Mouse (Mus musculus): Measurements from ENCODE around the gene Gm15517.
"Not testable (repeated sequence)": the region's sequence is repeated elsewhere in the genome, so short reads cannot be mapped to it uniquely, and the experiment has no call there.

Gm15517 gene

DNA sequence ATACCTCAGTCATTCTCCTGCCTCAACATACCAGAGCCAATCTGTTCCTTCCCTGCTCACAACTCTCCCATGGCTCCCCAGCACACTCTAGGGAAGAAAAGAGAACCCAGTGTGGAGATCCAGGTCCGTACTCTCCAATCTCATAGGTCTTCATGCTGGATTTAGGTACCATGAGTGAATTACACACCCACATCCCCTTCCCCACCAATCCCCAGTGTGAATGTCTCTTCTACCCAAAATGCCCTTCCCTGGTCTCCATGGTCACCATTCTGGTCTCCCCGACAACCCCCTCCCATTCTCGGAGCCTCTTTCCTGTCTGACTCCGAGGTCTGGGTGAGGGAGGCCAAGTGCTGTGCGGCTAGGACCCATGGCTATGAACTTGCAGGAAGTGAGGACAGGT lies at the start of gene Gm15517:
Gene Gm15517 (plus strand): TSS at position 301 of the 400 bp plus-strand sequence.
- no peak for DNase-seq (ENCODE audit: extremely low spot score, low read depth, low spot score)

DNA sequence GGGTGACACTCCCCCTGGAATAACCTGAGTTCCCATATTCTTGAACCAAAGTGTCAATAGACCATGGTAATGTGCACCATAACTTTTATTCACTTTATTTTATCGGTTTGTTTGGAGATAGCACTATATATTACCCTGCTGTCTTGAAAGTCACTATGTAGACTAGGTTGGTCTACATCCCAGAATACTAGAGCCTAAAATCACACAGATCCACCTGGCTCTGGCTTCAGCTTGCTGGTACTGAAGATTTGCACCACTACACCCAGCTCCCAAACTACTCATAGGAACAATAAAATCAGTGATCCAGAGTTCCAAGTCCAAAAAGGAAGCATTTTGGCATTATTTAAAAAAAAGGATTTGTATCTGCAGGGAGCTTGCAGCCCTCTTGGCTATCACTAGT lies 45.6 kb upstream of the Gm15517 start, which contains the start of gene Klk1b5:
Gene Klk1b5 (plus strand): TSS at position 301 of the 400 bp plus-strand sequence.
- DNase-seq (ENCODE audit: extremely low spot score, low read depth, low spot score), result no peak

DNA sequence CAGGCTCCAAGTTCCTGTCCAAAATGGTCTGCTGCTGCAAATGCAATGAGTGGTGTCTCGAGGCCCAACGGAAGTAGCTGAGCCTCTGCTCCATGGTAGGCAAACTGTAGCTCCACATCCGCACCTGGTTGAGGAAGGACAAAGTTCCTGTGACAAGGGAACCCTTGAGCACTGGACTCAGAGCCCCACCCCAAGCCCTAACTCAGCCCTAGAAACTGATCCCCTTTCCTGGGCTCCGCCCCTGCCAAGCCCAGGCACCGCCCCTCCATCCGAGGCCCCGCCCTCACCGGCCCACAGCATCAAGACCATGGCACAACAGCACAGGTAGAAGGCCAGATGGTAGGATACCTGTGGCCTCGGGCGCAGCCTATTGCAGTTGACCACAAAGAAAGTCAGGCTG lies 39.6 kb upstream of the Gm15517 start:
- DNase-seq (ENCODE audit: extremely low spot score, low read depth, low spot score), result not testable (repeated sequence)

DNA sequence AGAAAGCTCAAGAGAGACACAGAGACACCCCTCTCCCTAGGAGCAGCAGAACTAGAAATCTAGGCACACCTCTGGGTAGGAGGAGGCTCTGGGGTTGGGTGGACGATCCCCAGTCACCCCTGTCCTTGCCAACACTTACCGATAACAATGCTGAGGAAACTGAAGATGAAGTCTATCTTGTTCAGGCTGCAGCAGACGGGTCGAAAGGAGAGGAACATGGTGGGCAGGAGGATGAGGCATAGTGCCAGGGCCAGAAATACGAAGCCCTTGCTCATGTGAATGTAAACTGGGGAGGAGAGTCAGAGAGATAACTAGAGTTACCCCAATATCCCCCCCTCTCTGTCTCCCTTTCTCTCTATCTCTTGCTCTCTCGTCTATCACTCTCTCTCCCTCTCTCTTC lies 38.9 kb upstream of the Gm15517 start:
- DNase-seq (ENCODE audit: extremely low spot score, low read depth, low spot score), result not testable (repeated sequence)

DNA sequence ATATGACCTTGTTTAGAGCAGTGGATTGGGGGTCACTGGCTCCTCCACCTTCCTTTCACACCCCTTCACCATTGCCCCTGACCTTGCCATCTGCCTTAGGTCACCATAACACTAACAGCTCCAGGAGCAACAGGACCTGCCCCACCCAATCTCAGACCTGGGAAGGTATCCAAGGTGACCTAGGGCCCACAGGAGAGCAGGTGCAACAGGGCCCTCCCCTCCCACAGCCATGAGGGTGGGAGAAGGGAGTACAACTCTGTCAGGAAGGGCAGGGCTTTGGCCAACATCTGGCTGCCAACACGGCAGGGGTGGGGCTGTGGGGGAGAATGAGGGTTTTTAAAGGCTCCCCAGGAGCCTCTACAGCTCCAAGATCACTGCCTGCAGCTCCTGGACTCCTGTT lies 36.2 kb upstream of the Gm15517 start, which contains the start of gene Klk1:
Gene Klk1 (plus strand): TSS at position 285 of the 400 bp plus-strand sequence.
- DNase-seq (ENCODE audit: extremely low spot score, low read depth, low spot score), result no peak

DNA sequence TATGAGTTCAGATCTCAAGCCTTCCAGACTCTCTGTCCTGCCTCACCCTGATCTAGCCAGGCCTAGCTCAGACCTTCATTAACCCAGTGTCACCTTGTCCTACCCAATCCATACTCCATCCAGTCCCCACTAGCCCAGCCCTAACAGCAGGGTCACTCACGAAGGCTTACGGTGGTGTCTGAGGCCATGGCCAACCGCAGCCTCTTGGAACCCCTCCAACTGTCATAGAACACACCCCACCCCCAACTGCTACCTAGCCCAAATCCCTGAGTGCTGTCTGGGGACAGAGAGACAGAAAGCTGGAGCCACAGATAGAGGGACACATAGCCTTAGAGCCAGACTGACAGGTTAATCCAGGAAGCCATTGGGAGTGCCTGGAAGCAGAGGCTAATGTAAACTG lies 25.3 kb upstream of the Gm15517 start, which contains the start of gene Gm36864:
Gene Gm36864 (plus strand): TSS at position 269 of the 400 bp plus-strand sequence.
- DNase-seq (ENCODE audit: extremely low spot score, low read depth, low spot score), result no peak

DNA sequence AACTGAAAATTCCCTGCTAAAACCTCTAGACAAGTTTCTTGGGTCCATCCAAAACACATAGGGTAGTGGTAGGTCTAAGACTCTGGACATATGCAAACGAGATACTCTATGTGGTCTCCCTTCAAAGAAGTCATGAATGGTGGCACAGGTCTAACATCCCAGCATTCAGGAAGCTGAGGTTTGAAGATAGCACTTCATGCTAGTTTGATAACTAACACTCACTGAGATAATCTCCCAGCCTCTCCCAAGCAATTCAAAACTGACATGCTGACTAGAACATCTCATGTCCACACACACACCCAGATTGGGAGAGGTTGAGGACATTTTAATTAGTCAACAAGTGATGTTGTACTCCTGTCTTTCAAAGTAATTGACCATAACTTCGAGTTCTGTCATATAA lies 21.3 kb upstream of the Gm15517 start:
- DNase-seq (ENCODE audit: extremely low spot score, low read depth, low spot score), result no peak

DNA sequence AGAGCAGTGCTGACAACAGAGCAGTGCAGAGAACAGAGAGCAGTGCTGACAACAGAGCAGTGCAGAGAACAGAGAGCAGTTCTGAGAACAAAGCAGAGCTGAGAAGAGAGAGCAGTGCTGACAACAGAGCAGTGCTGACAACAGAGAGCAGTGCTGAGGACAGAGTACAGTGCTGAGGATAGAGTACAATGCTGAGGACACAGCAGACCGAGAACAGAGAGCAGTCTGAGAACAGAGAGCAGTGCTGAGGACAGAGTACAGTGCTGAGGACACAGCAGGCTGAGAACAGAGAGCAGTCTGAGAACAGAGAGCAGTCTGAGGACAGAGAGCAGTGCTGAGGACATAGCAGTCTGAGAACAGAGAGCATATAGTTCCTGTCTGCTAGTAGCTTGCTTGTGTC lies 20.5 kb upstream of the Gm15517 start:
- DNase-seq (ENCODE audit: extremely low spot score, low read depth, low spot score), result no peak

DNA sequence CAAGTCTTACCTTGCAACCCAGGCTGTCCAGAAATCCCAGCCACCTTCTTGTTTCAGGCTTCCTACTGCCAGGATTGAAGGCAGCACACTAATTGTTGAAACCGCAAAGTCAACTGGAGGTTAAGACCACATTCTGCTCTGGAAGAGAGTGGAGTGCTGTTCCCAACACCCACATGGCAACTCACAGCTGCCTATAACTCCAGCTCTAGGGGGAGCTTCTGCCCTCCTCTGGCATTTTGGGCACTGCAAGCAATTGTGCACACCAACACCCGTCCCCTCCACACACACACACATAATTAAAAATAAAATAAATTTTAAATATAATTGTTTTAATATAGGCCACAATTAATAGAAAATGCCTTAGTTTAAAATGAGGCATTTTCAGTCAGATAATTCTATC lies 20.1 kb upstream of the Gm15517 start:
- DNase-seq (ENCODE audit: extremely low spot score, low read depth, low spot score), result no peak

DNA sequence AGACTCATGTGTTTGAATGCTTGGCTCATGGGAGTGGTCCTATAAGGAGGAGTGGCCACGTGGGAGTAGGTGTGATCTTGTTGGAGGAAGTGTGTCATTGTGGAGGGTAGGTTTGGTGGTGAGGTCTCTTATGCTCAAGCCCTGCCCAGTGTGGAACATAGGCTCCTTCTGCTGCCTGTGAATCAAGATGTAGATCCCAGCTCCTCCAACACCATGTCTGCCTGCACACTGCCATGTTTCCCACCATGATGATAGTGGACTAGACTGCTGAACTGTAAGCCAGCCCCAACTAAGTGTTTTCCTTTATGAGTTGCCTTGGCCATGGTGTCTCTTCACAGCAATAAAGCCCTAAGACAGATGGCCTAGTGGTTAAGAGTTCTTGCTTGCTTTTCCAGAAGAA lies 17.2 kb upstream of the Gm15517 start:
- no peak for DNase-seq (ENCODE audit: extremely low spot score, low read depth, low spot score)

DNA sequence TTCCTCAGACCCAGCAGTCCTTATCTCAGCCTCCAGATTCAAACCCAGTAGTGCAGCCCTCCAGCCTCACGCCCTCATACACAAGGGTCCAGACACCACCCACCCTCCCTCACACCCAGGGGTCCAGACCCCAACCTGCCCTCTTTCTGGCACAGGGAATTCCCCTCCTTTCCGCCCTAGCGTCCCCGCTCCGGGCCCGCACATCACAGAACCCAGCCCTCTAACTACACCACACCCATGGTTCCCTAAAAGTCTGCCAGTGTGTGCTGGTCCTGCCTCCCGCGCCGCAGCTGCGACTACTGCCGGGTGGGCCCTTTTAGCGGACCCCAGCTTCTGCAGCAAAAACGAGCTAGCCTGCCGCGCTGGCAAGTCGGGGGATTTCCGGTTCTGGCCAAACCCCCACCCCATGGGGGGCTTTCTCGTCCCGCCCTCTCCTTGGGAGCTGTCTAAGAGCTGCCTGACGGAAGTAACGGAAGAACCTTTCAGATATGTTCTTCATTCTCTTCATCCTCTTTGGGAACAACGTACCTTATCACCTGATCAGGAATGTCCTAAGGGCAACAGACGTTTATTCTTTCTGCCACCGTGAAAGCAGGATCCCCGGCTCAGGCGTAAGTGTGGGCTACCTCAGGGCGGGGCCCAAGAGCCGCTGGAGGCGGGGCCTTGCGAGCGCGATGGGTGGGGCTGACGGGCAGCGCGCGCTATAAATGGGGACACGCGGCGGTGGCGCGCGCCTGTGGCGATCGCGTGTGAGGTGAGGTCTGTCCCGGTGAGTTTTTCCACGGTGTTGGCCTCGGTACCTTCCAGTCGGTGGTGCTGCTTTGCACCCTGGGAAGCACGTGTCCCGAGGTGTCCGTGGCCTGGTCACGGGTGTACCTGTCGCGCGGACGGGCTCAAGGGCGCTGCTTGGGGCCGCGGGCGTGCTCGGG lies 14.9 kb upstream of the Gm15517 start, which contains the start of the genes 1700028J19Rik and 2410002F23Rik:
Gene 1700028J19Rik (minus strand): TSS at position 641 of the 929 bp plus-strand sequence.
Gene 2410002F23Rik (plus strand): TSS at position 668 of the 929 bp plus-strand sequence.
- peak; percentile 97 for DNase-seq (ENCODE audit: extremely low spot score, low read depth, low spot score)

DNA sequence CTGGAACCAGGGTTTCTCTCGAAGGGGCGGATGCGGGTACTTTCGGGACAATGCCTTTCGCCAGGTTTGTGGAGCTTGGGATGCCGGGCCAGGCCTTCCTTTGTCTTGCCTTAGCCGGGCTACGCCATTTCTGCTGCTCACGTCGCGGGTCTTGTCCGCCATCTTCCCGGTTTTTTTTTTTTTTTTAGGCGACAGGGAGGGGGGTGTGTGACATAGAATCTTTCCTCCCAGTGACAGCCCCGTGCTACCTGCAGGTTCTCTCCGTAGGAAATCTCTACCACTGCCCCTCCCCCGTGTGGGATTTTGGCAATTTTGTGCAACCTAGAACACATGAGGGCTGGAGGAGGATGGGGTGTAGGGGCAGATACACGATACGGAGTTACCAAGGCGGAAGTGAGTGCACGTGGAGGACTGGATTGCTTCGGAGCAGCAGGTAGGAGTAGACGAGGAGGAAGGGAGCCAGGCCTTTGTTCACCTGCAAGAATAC lies 14.2 kb upstream of the Gm15517 start:
- no peak for DNase-seq (ENCODE audit: extremely low spot score, low read depth, low spot score)

DNA sequence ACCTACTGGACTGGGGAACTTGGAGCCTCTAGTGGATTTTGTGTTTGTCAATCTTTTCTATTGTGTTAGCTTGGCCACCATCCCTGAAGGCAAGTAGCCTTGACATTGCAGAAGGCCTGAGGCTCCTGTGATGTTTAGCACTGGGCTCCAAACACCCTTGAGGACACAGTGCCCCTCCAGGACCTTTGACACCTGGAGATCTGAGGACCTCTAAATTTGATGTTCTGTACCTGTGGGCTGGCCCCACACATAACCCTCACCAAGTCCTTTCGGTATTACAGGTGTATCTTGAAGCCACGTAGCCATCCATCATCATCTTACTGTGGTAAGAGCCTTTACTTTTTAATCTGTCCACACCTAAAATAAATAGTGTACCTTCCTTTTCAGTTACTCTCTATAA lies 13.3 kb upstream of the Gm15517 start:
- no peak for DNase-seq (ENCODE audit: extremely low spot score, low read depth, low spot score)

DNA sequence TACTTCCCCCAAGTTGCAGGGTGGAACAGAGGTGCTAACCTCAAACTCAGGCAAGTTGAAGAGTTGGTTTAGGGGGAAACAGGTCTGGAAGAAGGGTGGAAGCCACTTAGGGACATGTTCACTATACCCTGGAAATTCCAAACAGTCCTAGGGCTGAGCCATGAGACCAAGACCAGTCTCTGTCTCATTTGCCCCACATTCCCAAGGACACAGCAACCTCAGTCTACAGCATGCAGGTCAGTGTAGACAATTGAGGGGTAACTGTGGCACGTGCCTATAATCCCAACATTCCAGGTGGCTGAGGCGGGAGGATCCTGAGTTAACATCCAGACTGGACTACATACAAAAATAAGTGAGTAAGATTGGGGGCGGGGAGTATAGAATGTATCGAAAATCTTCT lies 12.0 kb upstream of the Gm15517 start:
- no peak for DNase-seq (ENCODE audit: extremely low spot score, low read depth, low spot score)

DNA sequence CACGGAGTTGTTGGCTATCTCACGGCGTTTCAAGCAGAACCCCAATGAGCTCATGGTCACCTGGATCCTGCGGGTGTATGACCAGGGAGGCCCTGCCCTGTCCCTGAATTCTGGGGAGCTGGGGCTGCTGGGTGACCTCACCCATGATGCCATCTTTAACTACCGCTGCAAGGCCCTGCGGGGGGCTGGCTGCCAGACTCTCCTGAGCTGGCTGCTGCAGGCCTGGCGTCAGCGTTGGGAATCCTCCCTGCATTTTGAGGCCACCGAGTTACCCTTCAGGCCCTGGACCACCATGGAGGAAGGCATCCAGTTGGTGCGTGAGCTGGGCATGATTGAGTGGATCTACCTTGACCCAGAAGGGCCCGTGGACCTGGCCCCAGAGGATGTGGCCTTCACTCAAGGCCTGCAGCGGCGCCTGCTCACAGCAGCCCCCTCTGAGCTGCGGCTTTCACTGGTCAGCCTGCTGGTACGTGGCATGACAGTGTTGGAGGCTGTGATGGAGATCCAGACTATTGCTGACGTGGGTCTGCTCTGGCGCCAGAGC lies 10.4 kb upstream of the Gm15517 start:
- not testable (repeated sequence) for DNase-seq (ENCODE audit: extremely low spot score, low read depth, low spot score)

DNA sequence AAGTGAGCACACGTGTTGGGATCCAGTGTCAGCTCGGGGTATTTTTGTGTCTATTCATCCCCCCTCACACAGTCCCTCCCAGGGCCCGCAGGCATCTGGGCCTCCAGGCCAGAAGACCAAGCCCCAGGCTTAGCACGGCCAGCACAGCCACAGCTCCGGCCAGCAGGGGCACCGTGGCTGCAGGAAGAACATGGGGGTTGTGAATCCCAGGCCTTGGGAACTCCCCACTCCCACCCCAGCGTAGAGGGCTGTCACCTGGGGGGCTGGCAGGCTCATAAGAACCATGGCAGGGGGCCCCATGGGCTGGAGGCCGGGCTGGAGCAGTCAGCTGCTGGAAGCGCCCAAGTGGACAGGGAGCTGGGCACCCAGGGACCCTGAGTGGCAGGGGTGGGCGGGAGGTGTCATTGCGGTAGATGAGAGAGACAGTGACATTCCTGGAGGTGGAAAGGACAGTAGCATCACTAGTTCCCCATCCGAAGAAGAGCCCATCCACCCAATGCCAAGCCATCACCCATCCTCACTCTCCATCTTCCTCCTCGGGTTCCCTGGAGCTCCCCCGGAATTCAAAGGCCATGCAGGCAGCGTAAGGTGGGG lies 8.1 kb upstream of the Gm15517 start:
- no peak for DNase-seq (ENCODE audit: extremely low spot score, low read depth, low spot score)

DNA sequence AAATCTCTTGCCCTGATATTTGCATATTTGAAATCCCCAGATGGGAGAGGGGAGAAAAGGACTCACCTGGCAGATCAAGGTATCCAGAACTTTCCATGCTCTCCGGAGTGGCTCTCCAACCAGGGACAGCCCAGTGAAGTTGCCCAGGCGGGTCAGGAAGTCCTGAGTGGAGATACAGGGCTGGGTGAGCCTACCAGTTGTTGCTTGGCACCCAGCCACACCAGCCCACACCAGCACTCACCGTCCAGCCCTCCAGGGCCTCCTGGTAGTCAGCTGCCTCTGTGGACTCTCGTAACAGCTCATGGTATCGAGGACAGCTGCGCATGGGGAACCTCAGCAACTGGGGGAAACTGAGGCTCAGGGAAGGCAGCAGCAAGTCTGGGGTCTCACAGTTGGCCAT lies 6.3 kb upstream of the Gm15517 start:
- no peak for DNase-seq (ENCODE audit: extremely low spot score, low read depth, low spot score)

DNA sequence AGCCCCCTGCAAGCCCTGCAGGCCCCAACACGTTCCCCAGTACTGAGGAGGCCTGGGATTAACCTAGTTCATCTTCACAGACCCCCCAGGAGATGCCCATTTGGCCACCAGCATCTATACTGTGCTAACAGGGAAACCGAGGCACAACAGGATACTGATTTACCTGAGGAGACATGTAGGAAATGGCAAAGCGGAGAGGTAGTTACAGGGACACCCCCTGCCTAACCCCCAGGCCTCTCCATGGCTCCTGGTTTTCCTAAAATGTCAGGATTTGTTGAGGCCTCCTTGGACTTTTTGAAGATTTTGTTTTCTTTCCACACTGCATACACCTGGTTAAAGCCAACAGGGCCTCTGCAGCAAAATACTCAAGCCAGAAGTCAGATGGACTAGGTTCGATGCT lies 4.0 kb upstream of the Gm15517 start, which contains the start of gene Acp4:
Gene Acp4 (minus strand): TSS at position 101 of the 400 bp plus-strand sequence.
- no peak for DNase-seq (ENCODE audit: extremely low spot score, low read depth, low spot score)

DNA sequence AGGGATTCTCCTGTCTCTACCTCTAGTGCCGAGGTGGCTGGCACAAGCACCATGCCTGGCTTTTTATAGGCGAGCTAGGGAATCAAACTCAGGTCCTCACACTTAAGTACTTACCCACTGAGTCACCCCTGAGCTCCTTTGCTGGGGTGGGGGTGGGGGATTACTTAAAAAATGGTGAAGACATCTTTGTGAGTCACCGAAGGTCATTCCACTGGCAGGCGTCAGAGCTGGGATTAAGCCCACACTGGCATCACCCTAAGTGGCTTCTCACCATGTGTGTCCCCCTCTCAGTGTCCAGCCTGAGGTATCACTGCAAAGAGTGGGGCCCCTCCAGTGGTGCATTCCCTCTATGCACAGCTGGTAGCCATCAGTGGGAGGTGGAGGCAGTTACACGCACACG lies 837 bp upstream of the Gm15517 start:
- DNase-seq (ENCODE audit: extremely low spot score, low read depth, low spot score), result no peak

DNA sequence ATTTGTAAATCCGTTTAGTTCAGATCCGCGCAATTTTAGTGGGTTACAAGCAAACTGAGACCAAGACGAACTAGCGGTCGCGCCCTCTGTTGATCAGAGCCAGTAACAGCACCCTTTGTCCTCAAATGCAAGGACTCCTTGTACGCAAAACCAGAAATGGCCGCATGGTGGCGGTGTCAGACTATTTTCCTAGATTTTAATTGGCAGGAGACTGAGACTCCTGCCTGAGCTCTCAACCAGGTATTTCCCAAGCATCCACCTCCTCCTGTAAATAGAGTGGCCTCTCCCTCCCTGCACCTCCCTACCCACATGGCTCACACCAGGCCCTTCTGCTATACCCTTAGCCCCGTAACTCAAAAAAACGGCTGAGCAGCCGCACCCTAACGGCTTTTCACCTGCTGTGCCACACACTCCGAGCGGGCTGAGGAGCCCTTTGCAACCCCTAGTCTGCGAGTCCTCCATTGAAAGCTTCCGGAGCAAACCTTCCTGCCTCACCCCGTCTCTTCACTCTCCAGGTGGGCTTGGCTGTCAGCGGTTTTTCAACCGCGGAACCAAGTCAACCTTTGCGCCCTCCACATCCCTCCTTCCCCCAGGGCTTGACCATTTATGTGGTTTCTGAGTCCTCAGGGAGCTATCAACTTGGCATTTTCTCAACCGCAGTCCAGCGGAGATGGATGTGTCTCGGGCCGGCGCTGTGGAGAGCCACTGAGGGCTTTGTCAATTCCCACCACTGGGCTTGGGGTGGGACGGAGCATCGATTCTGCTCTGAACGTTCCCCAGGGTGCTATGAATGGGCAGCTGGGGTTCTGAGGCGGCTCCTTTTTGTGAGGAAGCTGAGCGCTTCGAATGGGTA lies 1.8 kb downstream of the Gm15517 start:
- peak; percentile 97 for DNase-seq (ENCODE audit: extremely low spot score, low read depth, low spot score)

Data from hindlimb bud, embryonic 11.5 days (tissue).